Mouse (Mus musculus) ES-CJ7 (cell line): ENCODE measurements around the gene Ankrd52.
"Not testable (repeated sequence)": the region's sequence is repeated elsewhere in the genome, so short reads cannot be mapped to it uniquely, and the experiment has no call there.

Source experiments
- DNase-seq: peaks from one replicate; pipeline ENCODE4 v3.0.0; 2011; ENCODE audit warnings: low read depth, low spot score

Ankrd52 gene

DNA sequence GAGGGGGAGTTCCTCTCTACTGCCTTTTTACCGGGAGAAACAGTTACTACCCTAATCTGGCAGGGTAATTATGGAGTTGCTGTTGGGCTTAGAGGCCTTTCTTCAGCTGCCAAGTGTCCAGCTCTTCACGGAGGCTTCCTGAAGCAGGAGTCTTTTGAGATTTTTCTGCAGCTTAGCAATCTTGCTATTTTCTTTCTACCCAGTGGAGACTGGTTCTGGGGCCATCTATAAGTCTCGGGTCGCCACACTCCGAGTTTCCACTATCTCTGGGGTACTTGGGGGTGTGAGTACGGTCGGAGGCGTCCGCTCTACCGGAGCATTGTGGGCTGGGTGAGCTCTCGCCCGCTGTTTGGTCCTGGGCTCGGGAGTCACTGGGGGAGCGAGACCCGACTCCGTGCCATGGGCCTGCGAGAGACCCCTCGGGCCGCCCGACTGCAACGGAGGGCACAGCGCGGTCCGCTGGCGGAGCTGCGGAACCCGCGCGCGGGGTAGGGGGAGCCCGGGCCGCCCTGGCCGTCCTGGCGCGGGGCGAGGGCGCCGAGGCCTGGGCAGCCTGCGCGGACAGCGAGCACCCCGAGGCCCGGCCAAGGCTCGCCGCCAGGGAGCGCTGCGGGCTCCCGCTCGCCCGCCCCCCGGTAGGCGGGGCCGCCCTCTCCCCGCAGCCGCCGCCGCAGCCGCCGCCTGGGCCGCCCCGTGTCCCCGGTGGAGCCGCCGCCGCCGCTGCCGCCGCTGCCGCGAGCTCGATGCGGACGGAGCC, at the start of gene Ankrd52:
TSS of gene Ankrd52 (plus strand) at position 661 of the 757 bp plus-strand sequence.
- DNase-seq, result peak; percentile 38

- peak; percentile 69 for DNase-seq
These were observed 49.3 kb upstream of the Ankrd52 start for GRCm38 (mm10) chr10:128327610-128328009.

DNA sequence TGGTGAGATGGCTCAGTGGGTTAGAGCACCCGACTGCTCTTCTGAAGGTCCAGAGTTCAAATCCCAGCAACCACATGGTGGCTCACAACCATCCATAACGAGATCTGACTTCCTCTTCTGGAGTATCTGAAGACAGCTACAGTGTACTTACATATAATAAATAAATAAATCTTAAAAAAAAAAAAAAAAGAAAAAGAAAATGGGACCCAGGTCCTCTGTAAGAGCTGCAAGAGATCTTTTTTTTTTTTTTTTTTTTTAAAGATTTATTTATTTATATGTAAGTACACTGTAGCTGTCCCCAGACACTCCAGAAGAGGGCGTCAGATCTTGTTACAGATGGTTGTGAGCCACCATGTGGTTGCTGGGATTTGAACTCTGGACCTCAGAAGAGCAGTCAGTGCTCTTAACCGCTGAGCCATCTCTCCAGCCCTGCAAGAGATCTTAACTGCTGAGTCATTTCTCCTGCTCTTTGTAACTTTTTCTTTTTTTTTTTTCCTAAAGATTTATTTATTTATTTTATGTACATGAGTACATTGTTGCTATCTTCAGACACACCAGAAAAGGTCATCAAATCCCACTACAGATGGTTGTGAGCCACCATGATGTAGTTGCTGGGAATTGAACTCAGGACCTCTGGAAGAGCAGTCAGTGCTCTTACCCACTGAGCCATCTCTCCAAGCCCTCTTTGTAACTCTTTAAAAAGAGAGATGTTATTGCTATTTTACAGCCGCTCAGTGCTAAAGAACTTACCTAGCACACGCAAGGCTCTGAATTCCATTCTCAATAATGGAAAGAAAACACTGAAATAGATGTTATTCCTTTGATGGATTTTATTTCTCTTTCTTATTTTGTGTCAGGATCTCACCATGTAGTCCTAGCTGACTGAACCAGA, 44.3 kb upstream of the Ankrd52 start:
- not testable (repeated sequence) for DNase-seq

DNA sequence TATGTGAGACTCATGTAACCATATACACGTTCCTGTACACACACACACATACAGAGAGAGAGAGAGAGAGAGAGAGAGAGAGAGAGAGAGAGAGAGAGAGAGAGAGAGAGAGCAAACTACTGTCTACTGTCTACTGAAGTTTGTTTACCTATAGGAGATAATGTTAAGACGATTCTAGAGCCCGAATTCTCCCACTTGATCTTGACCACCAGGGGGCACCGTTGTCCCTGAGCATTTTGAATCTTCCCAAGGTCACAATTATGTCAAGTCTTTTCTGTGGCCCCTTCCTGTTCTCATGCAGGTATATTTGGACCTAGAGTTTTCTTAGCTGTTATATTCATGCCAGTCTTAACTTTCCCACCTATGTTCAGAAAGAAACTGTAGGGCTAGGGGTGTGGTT, 41.3 kb upstream of the Ankrd52 start:
- peak; percentile 83 for DNase-seq

GRCm38 (mm10) chr10:128336195-128336594, 40.7 kb upstream of the Ankrd52 start:
- DNase-seq, result no peak

DNA sequence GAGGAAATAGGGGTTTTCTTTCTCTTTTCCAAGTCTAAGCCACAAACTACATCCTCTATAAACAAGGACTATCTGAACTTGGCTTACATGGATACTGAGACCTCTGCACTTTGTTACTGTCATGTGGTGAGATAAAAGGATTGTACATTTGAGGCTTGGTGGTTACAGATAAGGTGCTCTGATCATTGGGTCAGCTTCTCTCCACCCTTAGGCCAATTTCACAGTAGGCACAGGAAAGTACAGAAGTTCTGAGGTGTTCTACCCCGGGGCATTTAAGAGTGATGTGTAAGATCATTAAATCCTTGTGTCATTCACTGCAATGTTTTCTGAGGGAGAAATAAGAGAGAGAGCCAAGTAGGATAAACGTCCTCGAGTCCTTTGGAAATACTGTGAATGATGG, 40.3 kb upstream of the Ankrd52 start:
- no peak for DNase-seq

DNA sequence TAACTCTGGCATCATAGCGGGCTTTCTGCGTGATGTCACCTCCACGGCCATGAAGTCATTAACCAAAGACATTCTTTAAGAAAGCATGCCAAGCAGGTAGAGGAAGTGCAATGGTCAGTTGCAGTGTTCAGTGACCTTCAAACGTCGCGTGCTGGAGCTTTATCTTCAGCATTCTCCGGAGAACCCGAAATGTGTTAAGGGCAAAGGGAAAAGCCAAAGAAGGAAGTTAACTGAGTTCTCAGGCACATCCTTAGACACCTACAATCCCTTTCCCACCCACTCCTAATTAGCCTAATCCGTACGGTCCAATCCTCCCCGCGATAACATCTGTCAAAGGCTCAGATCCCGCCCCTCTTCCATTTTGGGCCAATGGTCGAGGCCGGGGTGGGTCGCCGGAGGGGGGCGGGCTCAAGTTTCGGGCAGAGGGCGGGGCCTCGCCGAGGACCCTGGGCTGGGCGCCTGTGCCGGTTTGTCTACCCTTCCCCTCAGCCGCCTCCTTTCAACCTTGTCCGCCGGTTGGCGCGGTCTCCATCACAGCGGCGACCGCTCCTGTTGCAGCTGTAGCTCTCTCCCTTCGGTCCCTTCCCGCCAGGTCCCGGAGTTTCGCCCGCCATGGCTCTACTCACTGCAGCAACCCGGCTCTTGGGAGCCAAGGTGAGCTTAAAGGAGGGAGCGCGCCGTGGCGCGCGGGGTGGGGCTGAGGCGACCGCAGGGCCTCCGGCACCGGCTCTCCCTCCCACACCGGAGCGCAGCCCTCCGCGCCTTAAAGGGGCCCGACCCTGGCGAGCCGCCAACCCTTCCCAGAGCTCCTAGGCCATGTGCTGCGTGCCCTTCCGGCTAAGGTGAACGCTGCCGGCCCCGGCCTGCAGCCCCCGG, 39.4 kb upstream of the Ankrd52 start, which contains the start of gene Cs:
TSS of gene Cs (plus strand) at position 429 of the 876 bp plus-strand sequence.
- peak; percentile 98 for DNase-seq

DNA sequence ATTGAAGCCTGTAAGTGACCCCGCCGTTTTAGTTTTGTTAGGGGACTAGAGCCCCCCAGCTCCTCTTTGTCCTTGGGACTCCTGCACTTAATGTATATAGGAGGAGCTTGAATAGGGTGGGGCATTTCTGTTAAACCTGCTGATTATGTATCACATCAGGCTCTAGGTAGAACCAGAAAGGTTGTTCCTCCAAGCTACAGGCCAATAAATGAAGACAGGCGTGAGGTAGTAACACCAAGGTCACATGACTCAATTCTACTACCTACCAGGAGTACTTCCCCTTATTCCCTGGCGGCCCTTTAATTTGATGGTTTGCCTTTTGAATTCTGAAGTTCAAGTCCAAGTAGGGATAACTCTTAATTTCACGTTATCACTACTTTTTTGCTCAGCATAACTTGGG, 38.5 kb upstream of the Ankrd52 start:
- peak; percentile 30 for DNase-seq

- no peak for DNase-seq
These were observed 38.0 kb upstream of the Ankrd52 start for GRCm38 (mm10) chr10:128338948-128339347.

DNA sequence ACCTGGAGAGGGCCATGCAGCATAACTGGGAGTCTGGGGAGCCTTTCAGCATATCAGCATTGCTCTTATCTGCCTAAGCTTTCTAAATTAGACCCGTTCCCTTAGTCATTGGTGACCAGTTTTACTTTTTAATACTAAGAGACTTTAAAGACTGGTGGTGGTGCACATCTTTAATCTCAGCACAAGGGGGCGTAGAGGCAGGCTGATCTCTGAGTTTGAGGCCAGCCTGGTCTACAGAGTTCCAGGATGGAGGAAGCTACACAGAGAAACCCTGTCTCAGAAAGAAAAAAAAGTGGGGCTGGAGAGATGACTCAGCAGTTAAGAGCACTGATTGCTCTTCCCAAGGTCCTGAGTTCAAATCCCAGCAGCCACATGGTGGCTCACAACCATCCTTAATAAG, 36.7 kb upstream of the Ankrd52 start:
- peak; percentile 78 for DNase-seq

GRCm38 (mm10) chr10:128343436-128343835, 33.5 kb upstream of the Ankrd52 start:
- no peak for DNase-seq

DNA sequence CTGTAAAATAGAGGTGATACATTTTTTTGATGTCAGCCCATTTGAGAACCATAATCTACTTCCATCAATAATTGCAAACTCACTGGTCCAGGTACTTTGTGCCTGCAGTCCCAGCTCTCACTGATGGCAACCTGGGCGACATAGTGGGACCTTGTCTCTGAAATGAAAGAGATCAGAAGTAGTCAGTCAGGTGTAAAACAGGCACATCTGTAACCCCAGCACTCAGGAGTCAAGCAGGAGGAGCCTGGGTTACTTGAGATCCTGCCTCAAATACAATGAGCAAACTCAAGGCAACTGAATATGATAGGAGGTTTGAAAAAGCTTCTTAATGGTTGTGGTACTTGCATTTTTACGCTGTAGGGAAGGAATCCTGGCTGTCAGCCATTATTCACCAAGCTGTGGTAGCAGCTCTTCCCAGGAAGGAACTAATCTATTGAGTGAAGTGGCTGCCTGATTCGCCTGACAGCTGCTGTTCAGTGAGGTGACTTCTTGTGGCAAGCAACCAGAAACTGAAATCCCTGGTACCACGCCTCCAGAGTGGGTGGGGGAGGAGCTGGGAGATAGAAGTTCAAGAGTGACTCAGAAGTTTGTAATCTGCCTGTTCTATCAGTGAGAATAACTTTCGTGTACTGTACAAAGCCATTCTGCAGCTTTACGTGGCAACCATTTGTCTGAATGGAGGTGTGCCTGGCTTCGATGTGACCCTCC, 32.2 kb upstream of the Ankrd52 start:
- DNase-seq, result peak; percentile 74

DNA sequence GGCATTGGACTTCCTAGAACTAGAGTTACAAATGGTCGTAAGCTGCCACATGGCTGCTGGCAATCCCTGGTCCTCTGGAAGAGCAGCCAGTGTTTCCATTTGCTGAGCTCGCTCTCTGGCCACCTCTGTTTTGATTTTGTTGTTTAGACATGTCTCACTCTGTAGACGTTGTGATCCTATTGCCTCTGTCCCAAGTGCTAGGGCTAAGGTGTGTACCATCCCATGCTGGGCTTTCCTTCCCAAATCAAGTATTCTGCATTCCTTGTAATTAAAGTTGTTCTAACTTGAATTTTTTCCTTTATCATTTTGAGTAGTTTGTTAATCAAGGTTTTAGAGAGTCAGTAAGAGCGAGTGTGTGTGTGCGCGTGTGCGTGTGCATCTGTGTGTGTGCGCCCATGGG, 29.4 kb upstream of the Ankrd52 start:
- peak; percentile 33 for DNase-seq

GRCm38 (mm10) chr10:128358796-128359195, 18.1 kb upstream of the Ankrd52 start:
- DNase-seq, result peak; percentile 67

- no peak for DNase-seq
These were observed 17.7 kb upstream of the Ankrd52 start for GRCm38 (mm10) chr10:128359226-128359625.

DNA sequence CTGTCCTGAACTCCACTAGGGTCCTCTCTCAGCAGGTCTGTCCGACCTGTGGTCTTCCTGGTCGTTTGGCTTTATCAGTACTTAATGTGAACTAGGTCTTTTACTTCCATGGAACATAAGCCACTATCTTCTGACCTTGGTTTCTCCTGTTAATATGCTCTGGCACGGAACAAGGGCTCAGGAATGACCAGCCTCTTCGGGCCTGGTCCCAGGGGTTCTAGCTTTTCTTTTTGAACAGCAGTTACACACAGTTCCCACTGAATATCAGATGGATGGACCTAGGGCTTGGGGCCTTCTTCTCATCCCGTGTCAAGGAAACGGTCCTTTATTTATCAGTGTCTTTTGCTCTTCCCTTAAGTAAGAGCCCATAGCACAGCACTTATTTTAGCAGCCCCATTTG, 15.1 kb upstream of the Ankrd52 start:
- no peak for DNase-seq

DNA sequence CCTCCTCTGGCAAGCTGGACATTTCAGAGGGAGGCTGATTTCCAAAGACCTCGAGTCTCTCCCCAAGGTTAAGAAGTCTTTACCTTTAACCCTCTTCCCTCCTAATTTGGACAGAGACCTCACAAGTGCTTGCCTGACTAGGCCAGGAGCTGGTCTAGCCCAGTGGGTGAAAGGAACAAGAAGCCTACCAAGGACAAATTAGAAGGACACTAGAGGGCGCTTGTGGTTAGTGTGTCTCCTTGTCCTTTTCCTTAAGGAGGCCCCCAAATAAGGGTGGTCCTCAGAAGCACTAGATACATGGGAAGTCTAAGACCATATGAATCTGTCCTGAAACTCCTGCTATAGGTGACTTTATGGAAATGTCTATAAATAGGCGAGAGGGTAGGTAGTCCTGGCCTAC, 14.3 kb upstream of the Ankrd52 start:
- peak; percentile 71 for DNase-seq

DNA sequence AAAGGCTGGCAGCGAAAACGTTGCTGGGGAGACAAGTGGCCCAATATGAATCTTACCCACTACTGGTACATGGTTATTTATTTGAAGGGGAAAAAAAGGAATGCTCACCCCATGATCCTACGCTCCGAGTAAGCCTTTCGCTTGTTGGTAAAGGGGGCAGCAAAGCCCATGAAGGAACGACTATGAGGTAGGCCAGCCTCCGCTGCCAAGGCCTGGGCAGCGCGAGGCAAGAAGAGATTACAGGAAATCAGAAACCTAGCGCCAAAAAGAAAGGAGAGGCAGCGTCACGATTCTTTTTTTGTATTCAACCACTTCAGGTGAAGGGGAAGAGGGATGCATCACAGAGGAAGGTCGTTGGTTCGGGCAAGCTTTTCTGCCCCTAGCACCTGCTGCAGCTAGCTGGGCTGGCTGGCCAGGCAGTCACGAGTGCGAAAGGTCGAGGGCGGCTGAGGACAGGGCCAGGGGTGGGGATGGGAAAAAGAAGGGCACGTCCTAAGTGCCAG, 9.0 kb upstream of the Ankrd52 start:
- DNase-seq, result no peak

DNA sequence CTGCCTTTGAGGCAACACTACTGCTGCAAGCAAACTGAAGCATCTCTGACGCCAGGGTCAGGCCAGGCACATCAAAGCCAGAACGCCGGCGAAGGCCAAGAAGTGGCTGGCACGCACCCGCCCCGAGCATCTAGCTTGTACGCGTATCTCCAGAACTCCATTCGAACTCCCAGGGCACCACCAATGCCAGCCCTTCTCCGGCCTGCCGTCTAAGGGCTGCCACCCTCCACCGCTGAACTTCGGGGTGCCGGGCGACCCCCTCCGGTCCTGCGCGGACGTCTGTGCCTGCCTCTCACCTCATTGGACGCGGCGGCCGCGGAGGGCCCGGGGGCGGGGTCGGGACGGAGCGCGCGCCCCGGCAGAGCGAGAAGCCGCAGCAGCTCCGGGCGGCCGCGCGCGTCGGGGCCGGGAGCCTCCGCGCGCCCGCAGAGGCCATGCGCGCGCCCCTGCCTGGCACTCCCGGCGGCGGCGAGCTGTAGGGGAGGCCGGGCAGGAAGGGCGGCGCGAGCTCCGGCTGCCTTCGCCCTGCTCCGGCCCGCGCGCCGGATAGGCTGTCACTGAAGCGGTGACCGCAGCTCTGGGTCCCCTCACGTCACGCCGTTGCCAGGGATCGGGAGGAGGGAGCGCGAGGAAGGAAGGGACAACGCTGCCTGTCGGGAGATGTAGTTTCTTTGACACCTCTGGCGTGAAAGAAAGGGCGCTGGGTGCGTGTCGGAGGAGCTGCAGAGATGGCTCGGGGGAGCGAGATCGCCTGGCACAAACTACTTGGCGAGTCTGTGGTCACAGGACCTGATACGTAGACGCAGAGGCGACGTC, 8.3 kb upstream of the Ankrd52 start, which contains the start of gene Coq10a:
TSS of gene Coq10a (minus strand) at position 596 of the 816 bp plus-strand sequence.
- DNase-seq, result peak; percentile 91

DNA sequence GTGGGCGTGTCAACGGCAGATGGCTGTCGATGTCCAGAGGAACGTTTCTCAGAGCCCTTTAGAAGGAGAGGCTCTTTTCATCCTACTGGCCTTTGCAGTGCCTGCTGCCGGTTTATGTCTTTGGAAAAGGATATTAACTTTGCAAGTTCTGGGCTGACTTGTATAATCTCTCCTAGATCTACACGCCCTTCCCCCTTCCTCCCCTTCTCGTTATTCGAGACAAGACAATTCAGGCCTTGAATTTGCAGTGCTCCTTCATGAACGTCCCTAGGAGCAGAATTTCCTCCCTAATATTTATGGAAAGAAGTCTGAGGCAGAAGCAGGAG, 7.7 kb upstream of the Ankrd52 start:
- no peak for DNase-seq
